Mouse (Mus musculus) v-Abl transformed pro-B cells (cell line): Measurements from ENCODE around the gene Hist1h3a.

Experiments
- in situ Hi-C, 2 experiments: fragments of 400-800 bp; cut with MboI; formaldehyde crosslinking; loops; one replicate each; pipeline ENCODE4 v1.15.1; 2025; ENCODE audit not compliant: unreplicated experiment in 2 of 2

Hist1h3a gene

DNA sequence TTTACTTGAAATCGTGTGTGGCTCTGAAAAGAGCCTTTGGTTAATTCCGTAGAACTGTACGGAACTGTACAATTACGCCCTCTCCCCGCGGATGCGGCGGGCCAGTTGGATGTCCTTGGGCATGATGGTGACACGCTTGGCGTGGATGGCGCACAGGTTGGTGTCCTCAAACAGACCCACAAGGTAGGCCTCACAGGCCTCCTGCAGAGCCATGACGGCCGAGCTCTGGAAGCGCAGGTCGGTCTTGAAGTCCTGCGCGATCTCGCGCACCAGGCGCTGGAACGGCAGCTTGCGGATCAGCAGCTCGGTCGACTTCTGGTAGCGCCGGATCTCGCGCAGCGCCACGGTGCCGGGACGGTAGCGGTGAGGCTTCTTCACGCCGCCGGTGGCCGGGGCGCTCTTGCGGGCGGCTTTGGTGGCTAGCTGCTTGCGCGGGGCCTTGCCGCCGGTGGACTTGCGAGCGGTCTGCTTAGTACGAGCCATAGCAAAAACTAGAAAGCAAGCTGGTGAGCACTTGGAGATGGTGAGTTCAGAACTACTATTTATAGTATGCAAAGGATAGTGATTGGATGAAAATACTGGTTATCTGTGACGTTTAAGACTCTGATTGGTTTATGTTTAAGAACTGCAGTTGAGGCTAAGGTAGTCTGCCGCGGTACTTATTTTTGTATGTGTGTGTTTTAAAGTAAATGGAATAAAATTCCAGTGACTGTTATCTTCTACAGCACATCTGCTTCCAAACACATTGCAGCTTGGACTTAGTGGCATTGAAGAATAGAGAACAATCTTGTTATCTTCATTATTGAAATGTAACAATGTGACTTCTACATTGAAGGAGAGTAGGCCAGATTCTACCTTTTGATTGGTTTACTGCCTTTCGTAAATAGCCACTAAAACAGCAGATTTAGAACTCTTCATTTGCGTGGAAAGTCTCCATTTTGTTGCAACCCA, at the start of gene Hist1h3a:
Gene Hist1h3a (minus strand): TSS at position 516 of the 951 bp plus-strand sequence.
- in situ Hi-C loops = loop anchor here in 1 of 2 experiments (25.0 kb wide), 2 partner anchors 1725 to 1975 kb away; partner anchors contain the start of genes Hist1h1b, Hist1h2ag, Hist1h2ah and Hist1h2an

DNA sequence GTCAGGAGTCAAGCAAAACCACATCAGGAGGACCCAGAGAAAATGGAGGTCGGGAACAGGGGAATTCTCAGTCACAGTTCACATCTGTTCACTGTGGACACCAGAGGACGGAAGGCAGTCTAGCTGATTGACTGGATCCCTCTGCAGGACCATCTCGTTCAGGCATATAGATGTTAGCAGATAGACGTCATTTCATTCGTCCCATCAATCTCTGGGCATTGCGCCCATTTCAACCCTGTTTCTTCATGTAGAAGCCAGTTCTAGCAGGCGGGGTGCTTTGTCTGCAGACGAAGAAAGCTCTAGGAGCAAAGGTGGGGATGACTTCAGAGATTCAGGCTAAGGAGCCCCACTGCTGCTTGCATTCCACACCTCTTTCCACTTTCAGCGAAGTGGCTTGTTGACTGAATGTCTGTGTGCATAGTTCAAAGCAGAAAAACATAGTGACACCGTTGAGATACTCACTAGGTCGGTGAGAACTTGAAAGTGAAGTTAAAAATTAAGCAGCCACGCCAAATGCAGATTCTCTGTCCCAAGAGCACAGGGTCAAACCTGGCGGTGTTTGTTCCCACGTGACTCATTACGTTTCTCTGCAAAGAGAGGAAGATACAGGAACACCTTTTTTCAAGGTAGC, 44.4 kb upstream of the Hist1h3a start, which contains the start of gene Slc17a2:
Gene Slc17a2 (plus strand): TSS at position 572 of the 631 bp plus-strand sequence.
- in situ Hi-C loops = no loop called here

DNA sequence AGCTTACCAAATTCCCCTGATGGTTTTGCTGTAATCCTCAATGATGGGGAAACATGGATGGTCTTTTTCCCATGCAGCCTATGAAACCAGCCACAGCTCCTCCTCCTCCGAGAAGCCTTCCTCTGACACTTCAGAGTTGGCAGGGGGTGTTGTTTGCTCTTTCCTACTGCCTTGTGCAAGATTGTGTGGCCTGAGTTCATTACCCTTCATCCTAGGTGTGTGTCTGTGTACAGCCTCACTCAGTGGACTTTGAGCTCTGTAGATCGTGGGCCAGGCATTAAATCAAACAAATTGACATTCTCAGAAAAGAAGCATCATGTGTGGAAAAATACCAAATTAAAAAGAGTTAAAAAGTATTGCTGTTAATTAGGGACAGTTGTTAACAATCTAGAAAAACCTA, 42.3 kb upstream of the Hist1h3a start:
- in situ Hi-C loops = no loop called here

- in situ Hi-C loops = loop anchor here (10.0 to 25.0 kb wide), 5 partner anchors 495 to 1113 kb away; no protein-coding TSS in a partner anchor
These were observed 37.2 kb upstream of the Hist1h3a start for GRCm38 (mm10) chr13:23799405-23799804.

DNA sequence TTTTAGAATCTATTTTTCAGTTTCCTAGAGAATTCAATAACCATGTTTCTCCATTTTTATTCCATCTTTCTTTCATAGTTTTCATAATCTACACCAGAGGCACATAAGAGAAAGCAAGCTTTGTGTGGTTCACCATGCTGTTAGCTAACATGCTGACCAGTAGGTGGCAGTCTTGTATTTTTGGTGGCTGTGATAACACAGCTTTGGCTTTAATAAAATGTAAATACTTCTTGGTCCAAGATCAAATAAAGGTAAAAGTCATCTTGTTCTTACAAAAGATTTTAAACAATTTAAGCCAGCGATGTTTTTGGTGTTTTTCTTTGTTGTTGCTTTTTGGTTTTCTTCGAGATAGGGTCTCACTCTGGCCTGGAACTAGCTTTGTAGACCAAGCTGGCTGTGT, 30.3 kb upstream of the Hist1h3a start:
- in situ Hi-C loops = loop anchor here (5.0 to 25.0 kb wide), 6 partner anchors 502 to 1120 kb away; no protein-coding TSS in a partner anchor

DNA sequence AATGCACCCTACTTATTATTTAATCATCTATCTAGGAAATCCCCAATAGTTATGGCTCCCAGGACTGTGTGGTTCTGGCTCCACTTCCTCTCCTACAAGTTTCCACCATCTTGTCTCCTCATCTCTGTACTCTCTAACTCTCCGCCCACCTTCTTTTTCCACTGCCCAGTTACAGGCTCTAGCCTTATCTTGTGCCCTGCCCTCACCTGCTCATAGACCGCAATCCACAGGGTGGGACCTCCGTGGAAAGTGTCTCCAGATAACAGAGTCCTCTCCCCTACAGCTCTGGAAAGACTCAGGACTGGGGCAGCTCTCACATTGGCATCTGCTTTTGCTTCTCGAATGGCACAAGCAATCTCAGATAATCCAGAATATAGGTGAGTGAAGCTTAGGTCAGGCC, 16.8 kb upstream of the Hist1h3a start:
- in situ Hi-C loops = loop anchor here (25.0 kb wide), 4 partner anchors 683 to 1133 kb away; no protein-coding TSS in a partner anchor

DNA sequence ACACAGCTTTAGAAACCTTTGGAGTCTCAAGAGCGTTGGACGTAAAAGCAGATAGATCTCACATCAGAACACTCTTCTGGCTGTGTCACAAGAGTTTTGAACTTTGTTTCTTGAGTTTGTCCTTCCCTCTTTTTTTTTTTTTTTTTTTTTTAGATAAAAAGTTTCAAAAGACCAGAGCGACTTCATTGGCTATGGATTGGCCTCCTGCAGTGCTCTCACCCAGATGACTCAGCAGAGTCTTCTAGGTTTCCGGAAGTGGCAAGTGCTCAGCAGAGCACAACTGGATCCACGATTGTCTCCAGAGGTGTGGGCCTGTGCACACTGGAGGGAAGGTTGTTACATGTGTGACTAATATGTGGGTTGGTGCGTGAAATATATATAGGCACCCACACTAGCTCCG, 16.2 kb upstream of the Hist1h3a start:
- in situ Hi-C loops = loop anchor here (25.0 kb wide), 4 partner anchors 684 to 1134 kb away; no protein-coding TSS in a partner anchor

DNA sequence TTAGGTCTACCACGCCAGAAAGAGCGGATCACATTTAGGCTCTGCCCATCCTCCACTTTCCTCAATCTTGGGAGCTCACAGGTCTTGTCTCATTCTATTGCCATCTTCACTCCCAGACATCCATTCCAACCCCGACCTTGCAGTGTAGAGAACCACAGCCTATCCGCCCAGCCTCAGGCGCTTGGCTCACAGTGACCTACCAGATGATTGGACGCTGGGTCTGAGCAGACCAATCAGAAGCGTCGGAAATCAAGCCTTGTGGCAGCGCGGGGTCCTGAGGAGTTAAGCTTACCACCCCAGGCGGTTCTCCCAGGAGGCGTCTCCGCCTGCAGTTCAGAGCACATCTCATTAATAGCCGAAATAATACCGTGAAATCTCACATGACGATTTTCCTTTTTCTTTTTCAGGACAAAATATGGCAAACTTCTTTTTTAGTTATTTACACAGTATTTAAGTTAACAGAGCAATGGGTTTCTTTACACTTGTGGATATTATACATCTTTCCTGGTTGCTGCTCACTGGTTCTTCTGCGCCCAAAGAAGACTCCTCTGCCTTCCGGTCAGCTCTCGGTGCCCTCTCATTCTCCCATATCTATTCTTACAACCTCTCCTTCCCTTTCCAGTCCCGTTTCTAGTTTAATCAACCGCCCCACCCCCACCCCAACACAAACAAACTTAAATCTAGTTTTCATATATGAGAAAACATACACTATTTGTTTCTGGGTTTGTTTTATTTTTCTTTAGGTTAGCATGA, 10.6 kb upstream of the Hist1h3a start:
- in situ Hi-C loops = loop anchor here in 1 of 2 experiments (25.0 kb wide), 2 partner anchors 1735 to 1985 kb away; partner anchors contain the start of genes Hist1h1b, Hist1h2ag, Hist1h2ah and Hist1h2an

DNA sequence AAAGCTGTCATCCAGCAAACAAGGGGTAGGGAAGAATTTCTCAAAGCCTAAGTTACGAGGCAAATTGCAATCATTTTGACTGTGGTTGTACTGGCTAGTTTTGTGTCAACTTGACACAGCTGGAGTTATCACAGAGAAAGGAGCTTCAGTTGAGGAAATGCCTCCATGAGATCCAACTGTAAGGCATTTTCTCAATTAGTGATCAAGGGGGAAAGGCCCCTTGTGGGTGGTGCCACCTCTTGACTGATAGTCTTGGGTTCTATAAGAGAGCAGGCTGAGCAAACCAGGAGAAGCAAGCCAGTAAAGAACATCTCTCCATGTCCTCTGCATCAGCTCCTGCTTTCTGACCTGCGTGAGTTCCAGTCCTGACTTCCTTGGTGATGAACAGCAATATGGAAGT, 7.4 kb upstream of the Hist1h3a start, which contains the start of gene Trim38:
Gene Trim38 (plus strand): TSS at position 301 of the 400 bp plus-strand sequence.
- in situ Hi-C loops = loop anchor here in 1 of 2 experiments (25.0 kb wide), 2 partner anchors 1732 to 1982 kb away; partner anchors contain the start of genes Hist1h1b, Hist1h2ag, Hist1h2ah and Hist1h2an

GRCm38 (mm10) chr13:23768834-23769397, 6.7 kb upstream of the Hist1h3a start:
- in situ Hi-C loops = loop anchor here in 1 of 2 experiments (25.0 kb wide), 2 partner anchors 1732 to 1982 kb away; partner anchors contain the start of genes Hist1h1b, Hist1h2ag, Hist1h2ah and Hist1h2an

- in situ Hi-C loops = loop anchor here in 1 of 2 experiments (25.0 kb wide), 2 partner anchors 1729 to 1979 kb away; partner anchors contain the start of genes Hist1h1b, Hist1h2ag, Hist1h2ah and Hist1h2an
These were observed 4.6 kb upstream of the Hist1h3a start for GRCm38 (mm10) chr13:23766772-23767171.

GRCm38 (mm10) chr13:23765172-23765513, 3.0 kb upstream of the Hist1h3a start:
- in situ Hi-C loops = loop anchor here in 1 of 2 experiments (25.0 kb wide), 2 partner anchors 1728 to 1978 kb away; partner anchors contain the start of genes Hist1h1b, Hist1h2ag, Hist1h2ah and Hist1h2an

GRCm38 (mm10) chr13:23764324-23765171, 2.4 kb upstream of the Hist1h3a start:
- in situ Hi-C loops = loop anchor here in 1 of 2 experiments (25.0 kb wide), 2 partner anchors 1727 to 1977 kb away; partner anchors contain the start of genes Hist1h1b, Hist1h2ag, Hist1h2ah and Hist1h2an

- in situ Hi-C loops = loop anchor here in 1 of 2 experiments (25.0 kb wide), 2 partner anchors 1726 to 1976 kb away; partner anchors contain the start of genes Hist1h1b, Hist1h2ag, Hist1h2ah and Hist1h2an
These were observed 1.6 kb upstream of the Hist1h3a start, which contains the start of gene Hist1h1a for GRCm38 (mm10) chr13:23763586-23764323. TSS of gene Hist1h1a (plus strand) at chr13:23763666.

- in situ Hi-C loops = loop anchor here in 1 of 2 experiments (25.0 kb wide), 2 partner anchors 1726 to 1976 kb away; partner anchors contain the start of genes Hist1h1b, Hist1h2ag, Hist1h2ah and Hist1h2an
These were observed 1.0 kb upstream of the Hist1h3a start for GRCm38 (mm10) chr13:23763242-23763585.

GRCm38 (mm10) chr13:23760972-23761864, 968 bp downstream of the Hist1h3a start, which contains the start of gene Hist1h4a:
TSS of gene Hist1h4a (minus strand) at chr13:23761230.
- in situ Hi-C loops = loop anchor here in 1 of 2 experiments (25.0 kb wide), 2 partner anchors 1724 to 1974 kb away; partner anchors contain the start of genes Hist1h1b, Hist1h2ag, Hist1h2ah and Hist1h2an
